Mouse (Mus musculus) kidney, adult 2 months (tissue): ENCODE measurements at regions not wholly inside any gene's neighbourhood (a gene's known extent, or its start where the extent isn't known, plus 50 kb on each side); places are given as distances from the start of the nearest gene placed in this dataset.

Experiments used
- DNase-seq: peaks from one replicate; pipeline ENCODE4 v3.0.0; 2021
- H3K27ac ChIP-seq: fragments of 200-500 bp; 2 replicates; pipeline ENCODE4 v1.5.1; 2012; ENCODE audit warnings: low read depth, low read length, control low read depth, inconsistent platforms; ENCODE audit not compliant: insufficient read depth
- H3K27me3 ChIP-seq: fragments of 200-500 bp; replicated peaks from 2 replicates; pipeline ENCODE4 v1.6.1; 2012; ENCODE audit warnings: mild to moderate bottlenecking, moderate library complexity, low read length, inconsistent platforms; ENCODE audit not compliant: control insufficient read depth, insufficient read depth
- H3K36me3 ChIP-seq: fragments of 200-500 bp; 2 replicates; pipeline ENCODE4 v1.6.1; 2012; ENCODE audit warnings: mild to moderate bottlenecking, moderate library complexity, low read length, inconsistent platforms; ENCODE audit not compliant: control insufficient read depth, insufficient read depth
- H3K4me1 ChIP-seq: fragments of 200-500 bp; 2 replicates; pipeline ENCODE4 v1.6.1; 2011; ENCODE audit warnings: low read length; ENCODE audit not compliant: control insufficient read depth, insufficient read depth
- H3K4me3 ChIP-seq: fragments of 200-500 bp; 2 replicates; pipeline ENCODE4 v1.5.1; 2011; ENCODE audit warnings: mild to moderate bottlenecking, low read depth, low read length, control low read depth; ENCODE audit not compliant: insufficient read depth
- CTCF ChIP-seq: fragments of 200-500 bp; conservative IDR thresholded peaks from 2 replicates; pipeline ENCODE4 v1.5.1; 2011; ENCODE audit warnings: low read depth, mild to moderate bottlenecking, control low read depth, low read length, moderate library complexity, mixed read lengths; ENCODE audit not compliant: insufficient read depth, insufficient read length
- POLR2A ChIP-seq: fragments of 200-500 bp; IDR thresholded peaks from one replicate; pipeline ENCODE4 v1.6.1; 2011; ENCODE audit warnings: low read depth, low read length, control low read depth
- WGBS: fragments of 180-500 bp; shearing (Covaris S2); methylation state at CpG from one replicate; pipeline ENCODE4 v1.1.7; 2018; 5-methylcytosine and 5-hydroxymethylcytosine counted together

DNA sequence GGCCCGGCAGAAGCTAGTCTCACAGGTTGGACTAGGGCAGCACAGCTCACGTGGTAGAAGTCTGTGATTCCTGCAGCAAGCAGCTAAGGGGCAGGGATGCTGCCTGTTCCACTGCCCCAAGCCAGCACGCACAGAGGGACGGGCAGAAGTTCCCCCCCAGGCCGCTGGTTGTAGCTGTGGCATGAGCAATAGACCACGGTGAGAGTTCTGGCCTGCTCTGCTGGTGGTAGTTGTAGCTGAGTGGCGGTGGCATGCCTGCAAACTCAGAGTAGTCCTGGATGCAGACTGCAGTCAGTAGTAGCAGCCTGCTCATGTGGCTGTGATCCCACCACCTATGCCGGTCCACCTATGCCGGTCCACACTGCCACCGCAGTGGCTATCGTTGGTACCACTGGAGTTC lies 71.5 kb upstream of the Rpl39l start:
- no peaks in the 10 kb centered on the region for H3K36me3 ChIP-seq
- H3K4me1 ChIP-seq = no peaks in the 10 kb centered on the region
- H3K4me3 ChIP-seq = no peak overlapping the region
- TF ChIP-seq CTCF = no peak
- TF ChIP-seq POLR2A = no peak
- WGBS = 88% methylated on average over 11 of the region's 11 CpGs
- H3K27me3 ChIP-seq = no peaks in the 10 kb centered on the region
- DNase-seq = no peak
- no peak overlapping the region for H3K27ac ChIP-seq

GRCm38 (mm10) chr16:10088461-10089353 lies 81.3 kb upstream of the Rpl39l start:
- TF ChIP-seq CTCF (peak; percentile 57), POLR2A (no peak)
- no peak overlapping the region for H3K27ac ChIP-seq
- no peaks in the 10 kb centered on the region for H3K4me1 ChIP-seq
- H3K27me3 ChIP-seq = no peaks in the 10 kb centered on the region
- WGBS = 60% methylated on average over 18 of the region's 18 CpGs
- peak; percentile 40 for DNase-seq
- H3K36me3 ChIP-seq = no peaks in the 10 kb centered on the region
- H3K4me3 ChIP-seq = no peak overlapping the region

GRCm38 (mm10) chr16:10086341-10086740 lies 83.7 kb upstream of the Rpl39l start:
- no peaks in the 10 kb centered on the region for H3K27me3 ChIP-seq
- H3K4me3 ChIP-seq = no peak overlapping the region
- 54% methylated on average over 1 of the region's 1 CpGs for WGBS
- no peak overlapping the region for H3K27ac ChIP-seq
- H3K4me1 ChIP-seq = no peaks in the 10 kb centered on the region
- H3K36me3 ChIP-seq = no peaks in the 10 kb centered on the region
- TF ChIP-seq POLR2A = no peak
- TF ChIP-seq CTCF = no peak
- DNase-seq = no peak

- no peak for TF ChIP-seq CTCF
- TF ChIP-seq POLR2A = no peak
- Histone ChIP-seq H3K4me3 (no peak overlapping the region), H3K36me3 (no peaks in the 10 kb centered on the region), H3K27ac (no peak overlapping the region), H3K27me3 (no peaks in the 10 kb centered on the region), H3K4me1 (no peaks in the 10 kb centered on the region)
- 47% methylated on average over 5 of the region's 5 CpGs for whole genome bisulfite sequencing
- DNase-seq = no peak
These were observed 84.6 kb upstream of the Rpl39l start for GRCm38 (mm10) chr16:10085429-10085828.

- no peak for DNase-seq
- Histone ChIP-seq H3K4me3 (no peak overlapping the region), H3K27ac (no peak overlapping the region), H3K4me1 (no peaks in the 10 kb centered on the region), H3K36me3 (no peaks in the 10 kb centered on the region), H3K27me3 (no peaks in the 10 kb centered on the region)
- no peak for TF ChIP-seq POLR2A
- no peak for TF ChIP-seq CTCF
- 28% methylated on average over 2 of the region's 2 CpGs for WGBS
These were observed 86.4 kb upstream of the Grin2a start for GRCm38 (mm10) chr16:10081751-10082150.

DNA sequence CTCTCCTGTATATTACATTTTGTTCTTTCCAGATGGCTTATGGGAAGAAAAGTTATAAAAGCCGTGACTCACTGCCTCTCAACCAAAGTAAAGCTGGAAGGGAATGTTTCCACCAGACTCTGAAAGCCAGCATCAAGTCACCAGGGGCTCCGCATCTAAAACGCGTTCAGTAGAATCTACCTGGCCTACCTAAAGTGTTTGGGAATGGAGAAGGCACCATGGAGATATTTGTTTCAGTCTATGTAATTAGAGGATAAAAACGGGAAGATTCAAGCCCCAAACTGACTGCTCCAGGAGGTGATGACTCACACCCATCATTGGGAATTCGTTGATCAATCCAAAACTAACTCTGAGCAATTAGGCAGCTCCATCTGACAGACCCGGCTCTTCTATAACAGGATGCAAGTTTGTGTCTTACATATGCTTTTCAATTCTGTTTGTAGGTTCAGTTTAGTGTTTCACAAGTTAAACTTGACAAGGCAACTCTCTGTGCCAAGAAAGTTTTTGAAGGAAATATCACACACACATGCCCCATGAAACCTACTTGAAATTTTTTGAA lies 84.8 kb upstream of the Grin2a start:
- Histone ChIP-seq H3K27ac (no peak overlapping the region), H3K4me1 (no peaks in the 10 kb centered on the region), H3K27me3 (no peaks in the 10 kb centered on the region), H3K4me3 (no peak overlapping the region), H3K36me3 (no peaks in the 10 kb centered on the region)
- DNase-seq = no peak
- no peak for TF ChIP-seq POLR2A
- no peak for TF ChIP-seq CTCF
- WGBS = 86% methylated on average over 7 of the region's 7 CpGs

DNA sequence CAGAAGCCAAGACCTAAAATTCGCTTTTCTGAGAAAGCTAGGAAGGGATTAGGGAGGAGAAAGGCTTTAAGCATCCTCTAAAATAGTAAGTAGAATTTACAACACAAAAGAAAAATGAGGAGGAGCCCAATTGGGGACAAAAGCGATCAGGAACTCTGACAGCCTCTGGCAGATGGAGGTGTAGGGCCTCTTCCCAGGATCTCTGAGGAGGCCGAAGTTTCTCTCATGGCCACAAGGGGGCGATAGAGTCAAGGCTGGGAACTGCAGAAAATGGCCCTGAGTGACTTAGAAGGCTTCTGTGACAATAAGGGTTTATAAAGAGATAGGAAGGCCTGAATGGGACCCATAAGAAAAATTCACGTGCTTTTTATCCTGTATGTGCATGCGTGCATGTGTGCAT lies 77.8 kb upstream of the Grin2a start:
- Histone ChIP-seq H3K4me1 (no peaks in the 10 kb centered on the region), H3K36me3 (no peaks in the 10 kb centered on the region), H3K27me3 (no peaks in the 10 kb centered on the region), H3K4me3 (no peak overlapping the region), H3K27ac (no peak overlapping the region)
- 32% methylated on average over 6 of the region's 6 CpGs for WGBS
- TF ChIP-seq POLR2A = no peak
- TF ChIP-seq CTCF = peak; percentile 66
- peak; percentile 30 for DNase-seq
